Mouse (Mus musculus) embryonic facial prominence, embryonic 10.5 days (tissue): ENCODE results near the gene Rps6kb2. TPM values are rescaled to one million over a fixed set of nuclear protein-coding genes. Genes with fewer than 3 reads are reported as not detected.

Experiments used
- DNase-seq: peaks from one replicate; pipeline ENCODE4 v3.0.0-alpha.2; 2017; ENCODE audit warnings: low spot score
- H3K27ac ChIP-seq: fragments of 300-500 bp; sonication (generic); replicated peaks from 2 replicates; pipeline ENCODE4 v1.5.1; 2016; ENCODE audit warnings: mild to moderate bottlenecking
- H3K27me3 ChIP-seq: fragments of 300-500 bp; sonication (generic); replicated peaks from 2 replicates; pipeline ENCODE4 v1.6.1; 2016; ENCODE audit warnings: low read depth, mild to moderate bottlenecking; ENCODE audit not compliant: poor library complexity, severe bottlenecking
- H3K36me3 ChIP-seq: fragments of 300-500 bp; sonication (generic); replicated peaks from 2 replicates; pipeline ENCODE4 v1.6.1; 2016; ENCODE audit warnings: mild to moderate bottlenecking, moderate library complexity
- H3K4me1 ChIP-seq: fragments of 300-500 bp; sonication (generic); 2 replicates; pipeline ENCODE4 v1.6.1; 2016
- H3K4me3 ChIP-seq: fragments of 300-500 bp; sonication (generic); 2 replicates; pipeline ENCODE4 v1.5.1; 2016; ENCODE audit warnings: mild to moderate bottlenecking, moderate library complexity
- H3K9me3 ChIP-seq: fragments of 300-500 bp; sonication (generic); 2 replicates; pipeline ENCODE4 v1.6.1; 2016; ENCODE audit warnings: mild to moderate bottlenecking
- WGBS: fragments of 180-500 bp; shearing (Covaris S2); methylation state at CpG from one replicate; pipeline ENCODE4 v1.1.7; 2016; 5-methylcytosine and 5-hydroxymethylcytosine counted together
- polyA plus RNA-seq: library from polyadenylated mRNA; unstranded; fragments of >200 nt; fragmentation: Nextera tagmentation; extraction: Ambion mirVana; gene quantifications from 2 replicates; pipeline ENCODE4 v1.2.1, GENCODE M21; 2016

Rps6kb2 gene
- polyA plus RNA-seq, 1 experiment from 2014 or later = 66.1 TPM

DNA sequence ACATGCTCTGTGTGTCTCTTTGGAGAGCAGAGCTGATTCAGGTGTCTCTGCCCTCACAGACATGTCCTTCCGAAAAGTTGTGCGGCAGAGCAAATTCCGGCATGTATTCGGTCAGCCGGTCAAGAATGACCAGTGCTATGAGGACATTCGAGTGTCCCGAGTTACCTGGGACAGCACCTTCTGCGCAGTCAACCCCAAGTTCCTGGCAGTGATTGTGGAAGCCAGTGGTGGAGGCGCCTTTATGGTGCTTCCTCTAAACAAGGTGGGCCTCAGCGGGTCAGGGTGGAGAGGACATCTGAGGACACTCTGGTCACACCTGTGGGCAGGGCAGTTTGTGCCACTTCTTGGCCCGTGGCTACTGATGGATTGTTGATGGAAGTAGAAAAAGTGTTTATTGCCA lies 13.9 kb downstream of the Rps6kb2 start:
- Histone ChIP-seq H3K4me3 (peak overlapping the region; percentile 88), H3K36me3 (peaks cover 44% of the 10 kb centered on the region), H3K9me3 (peaks cover 3% of the 10 kb centered on the region; the same call in 1 of the 2 replicates), H3K27ac (0 out of 2 replicates have a peak overlapping the region, but pooled peaks have one; percentile 88), H3K4me1 (peaks cover 35% of the 10 kb centered on the region), H3K27me3 (no peaks in the 10 kb centered on the region)
- no peak for DNase-seq
- 90% methylated on average over 11 of the region's 11 CpGs for WGBS

DNA sequence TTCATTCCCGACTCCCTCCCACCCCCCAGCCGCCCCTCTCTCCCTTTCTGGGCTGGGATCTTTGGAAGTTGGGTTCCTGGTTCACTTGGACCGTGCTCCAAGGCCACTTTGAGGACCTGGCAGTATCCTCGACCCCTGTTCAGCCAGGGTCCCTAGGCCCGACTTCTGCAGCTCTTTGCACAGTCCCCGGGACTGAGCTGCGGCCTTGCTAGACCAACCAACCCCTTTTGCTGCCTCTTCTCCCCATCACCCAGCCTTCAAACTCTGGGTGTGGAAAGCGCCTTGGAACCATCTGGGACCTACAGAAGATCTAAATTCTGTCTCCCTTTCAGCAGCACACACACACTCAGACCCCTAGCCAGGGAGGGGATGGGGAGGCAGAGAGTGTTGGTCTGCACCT lies 14.3 kb downstream of the Rps6kb2 start:
- 5% methylated on average over 8 of the region's 8 CpGs for WGBS
- H3K4me3 ChIP-seq = peak overlapping the region; percentile 88
- H3K27ac ChIP-seq = peak overlapping the region; percentile 88
- no peaks in the 10 kb centered on the region for H3K27me3 ChIP-seq
- peaks cover 3% of the 10 kb centered on the region; the same call in 1 of the 2 replicates for H3K9me3 ChIP-seq
- peaks cover 32% of the 10 kb centered on the region for H3K4me1 ChIP-seq
- DNase-seq = no peak
- H3K36me3 ChIP-seq = peaks cover 41% of the 10 kb centered on the region

DNA sequence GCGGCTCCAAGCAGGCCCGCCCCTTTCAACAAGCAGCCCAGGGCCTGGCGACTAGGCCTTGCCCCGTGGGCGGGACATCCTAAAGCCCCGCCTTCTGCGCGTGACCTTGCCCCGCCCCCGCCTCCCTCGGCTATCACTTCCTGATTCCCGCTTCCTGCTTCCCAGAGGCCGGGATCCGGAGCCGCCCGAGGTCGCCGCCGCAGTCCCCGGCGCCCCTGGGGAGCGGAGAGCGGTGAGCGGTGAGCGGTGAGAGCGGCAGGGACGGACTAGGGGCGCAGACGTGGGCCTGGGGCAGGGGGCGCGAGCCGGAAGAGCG lies 14.7 kb downstream of the Rps6kb2 start, which contains the start of gene Coro1b:
Coro1b (plus strand) TSS at position 129 of the 316 bp plus-strand sequence.
- DNase-seq = peak; percentile 98
- peak within 1 kb of the TSS; percentile 88 for H3K4me3 ChIP-seq
- H3K36me3 ChIP-seq = peaks cover 37% of the 10 kb centered on the region
- peaks cover 3% of the 10 kb centered on the region; the same call in 1 of the 2 replicates for H3K9me3 ChIP-seq
- H3K27ac ChIP-seq = peak within 1 kb of the TSS; percentile 88
- under 1% methylated on average over 33 of the region's 33 CpGs for WGBS
- H3K4me1 ChIP-seq = peaks cover 29% of the 10 kb centered on the region
- no peaks in the 10 kb centered on the region for H3K27me3 ChIP-seq

DNA sequence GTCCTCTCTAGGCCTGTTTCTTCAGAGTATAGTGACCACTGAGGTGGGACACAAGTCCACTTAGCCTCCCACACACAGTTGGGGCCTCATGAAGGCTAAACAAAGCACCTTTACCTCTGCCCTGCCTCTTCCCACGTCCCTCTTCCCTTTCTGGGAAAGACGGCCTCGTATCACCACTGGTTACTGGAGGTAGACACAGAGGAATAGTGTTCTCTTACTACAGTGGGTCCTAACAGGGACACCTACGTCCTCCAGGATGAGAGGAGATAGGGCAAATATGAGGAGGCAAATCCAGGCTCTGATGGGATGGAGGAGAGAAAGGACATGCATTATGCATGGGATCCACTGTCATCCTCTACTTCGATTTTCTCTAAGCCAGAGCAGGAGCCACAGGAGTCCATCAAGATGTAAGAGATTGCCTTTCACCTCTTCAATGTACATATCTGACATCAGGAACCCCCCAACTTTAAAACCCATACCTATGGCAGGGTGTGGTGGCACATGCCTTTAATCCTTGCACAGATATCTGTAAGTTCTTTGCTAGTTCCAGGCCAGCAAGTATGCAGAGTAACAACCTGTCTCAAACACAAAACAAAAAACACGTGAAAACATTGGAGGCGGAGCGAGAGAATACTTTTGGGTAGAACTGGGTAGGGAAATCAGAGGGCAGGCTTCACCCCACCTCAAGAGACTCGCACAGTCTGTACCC lies 15.2 kb downstream of the Rps6kb2 start:
- Histone ChIP-seq H3K4me3 (peak overlapping the region; percentile 88), H3K4me1 (peaks cover 29% of the 10 kb centered on the region), H3K36me3 (peaks cover 32% of the 10 kb centered on the region), H3K27ac (peak overlapping the region; percentile 88), H3K27me3 (no peaks in the 10 kb centered on the region), H3K9me3 (peaks cover 3% of the 10 kb centered on the region; the same call in 1 of the 2 replicates)
- 34% methylated on average over 9 of the region's 9 CpGs for WGBS
- no peak for DNase-seq

GRCm38 (mm10) chr19:4147022-4147405 lies 16.1 kb downstream of the Rps6kb2 start:
- Histone ChIP-seq H3K27ac (no peak overlapping the region), H3K36me3 (peaks cover 23% of the 10 kb centered on the region), H3K4me3 (no peak overlapping the region), H3K9me3 (peaks cover 3% of the 10 kb centered on the region; the same call in 1 of the 2 replicates), H3K4me1 (peaks cover 29% of the 10 kb centered on the region), H3K27me3 (no peaks in the 10 kb centered on the region)
- no peak for DNase-seq
- WGBS = 46% methylated on average over 3 of the region's 3 CpGs

- Histone ChIP-seq H3K9me3 (peaks cover 3% of the 10 kb centered on the region; the same call in 1 of the 2 replicates), H3K27ac (no peak overlapping the region), H3K27me3 (no peaks in the 10 kb centered on the region), H3K4me3 (no peak overlapping the region), H3K36me3 (peaks cover 18% of the 10 kb centered on the region), H3K4me1 (peaks cover 29% of the 10 kb centered on the region)
- no peak for DNase-seq
- WGBS = 63% methylated on average over 12 of the region's 12 CpGs
Measured at GRCm38 (mm10) chr19:4146366-4147021, 16.7 kb downstream of the Rps6kb2 start.

- Histone ChIP-seq H3K27me3 (no peaks in the 10 kb centered on the region), H3K9me3 (peaks cover 3% of the 10 kb centered on the region; the same call in 1 of the 2 replicates), H3K36me3 (peaks cover 12% of the 10 kb centered on the region), H3K4me3 (no peak overlapping the region), H3K4me1 (peaks cover 24% of the 10 kb centered on the region), H3K27ac (no peak overlapping the region)
- no peak for DNase-seq
- WGBS = 86% methylated on average over 5 of the region's 5 CpGs
Measured at GRCm38 (mm10) chr19:4145936-4146335, 17.2 kb downstream of the Rps6kb2 start.

GRCm38 (mm10) chr19:4144550-4145498 lies 18.3 kb downstream of the Rps6kb2 start:
- WGBS = 78% methylated on average over 16 of the region's 16 CpGs
- peaks cover 3% of the 10 kb centered on the region; the same call in 1 of the 2 replicates for H3K9me3 ChIP-seq
- no peak overlapping the region for H3K27ac ChIP-seq
- DNase-seq = no peak
- peaks cover 23% of the 10 kb centered on the region for H3K4me1 ChIP-seq
- no peaks in the 10 kb centered on the region for H3K27me3 ChIP-seq
- H3K4me3 ChIP-seq = no peak overlapping the region
- peaks cover under 1% of the 10 kb centered on the region for H3K36me3 ChIP-seq

DNA sequence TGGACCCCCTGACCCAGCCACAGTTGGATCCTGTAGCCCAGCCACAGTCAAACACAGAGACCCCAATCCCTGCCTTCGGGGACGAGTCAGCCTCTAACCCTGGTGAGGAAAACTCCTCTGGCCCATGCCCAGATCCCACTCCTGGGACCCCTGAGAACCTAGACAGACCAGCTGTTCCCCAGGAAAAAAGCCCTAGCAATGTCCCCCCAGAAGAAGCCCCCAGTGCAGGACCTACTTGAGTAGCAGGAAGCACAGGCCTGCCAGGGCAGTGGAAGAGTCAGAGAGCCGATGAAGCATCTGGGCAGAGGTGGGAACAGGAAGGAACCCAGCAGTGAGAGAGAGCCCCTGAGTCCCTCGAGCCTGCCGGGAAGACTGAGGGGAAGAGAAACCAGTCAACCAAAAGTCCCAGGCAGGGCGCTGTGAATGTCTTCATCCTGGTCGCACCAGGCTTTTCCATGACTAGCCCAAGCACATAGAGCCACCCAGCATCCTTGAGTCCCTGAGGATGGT lies 19.3 kb downstream of the Rps6kb2 start, which contains the start of gene Cabp4:
Cabp4 (minus strand) TSS at position 275 of the 510 bp plus-strand sequence.
- no peaks in the 10 kb centered on the region for H3K27me3 ChIP-seq
- no peaks in the 10 kb centered on the region for H3K36me3 ChIP-seq
- H3K27ac ChIP-seq = no peak within 1 kb of the TSS
- peaks cover 3% of the 10 kb centered on the region; the same call in 1 of the 2 replicates for H3K9me3 ChIP-seq
- H3K4me1 ChIP-seq = peaks cover 19% of the 10 kb centered on the region
- 82% methylated on average over 7 of the region's 7 CpGs for WGBS
- DNase-seq = no peak
- no peak within 1 kb of the TSS for H3K4me3 ChIP-seq

- Histone ChIP-seq H3K27me3 (no peaks in the 10 kb centered on the region), H3K9me3 (peaks cover 3% of the 10 kb centered on the region; the same call in 1 of the 2 replicates), H3K4me3 (no peak overlapping the region), H3K27ac (no peak overlapping the region), H3K4me1 (peaks cover 9% of the 10 kb centered on the region), H3K36me3 (no peaks in the 10 kb centered on the region)
- WGBS = 90% methylated on average over 18 of the region's 18 CpGs
- DNase-seq = no peak
Measured at GRCm38 (mm10) chr19:4142416-4143173, 20.6 kb downstream of the Rps6kb2 start.

DNA sequence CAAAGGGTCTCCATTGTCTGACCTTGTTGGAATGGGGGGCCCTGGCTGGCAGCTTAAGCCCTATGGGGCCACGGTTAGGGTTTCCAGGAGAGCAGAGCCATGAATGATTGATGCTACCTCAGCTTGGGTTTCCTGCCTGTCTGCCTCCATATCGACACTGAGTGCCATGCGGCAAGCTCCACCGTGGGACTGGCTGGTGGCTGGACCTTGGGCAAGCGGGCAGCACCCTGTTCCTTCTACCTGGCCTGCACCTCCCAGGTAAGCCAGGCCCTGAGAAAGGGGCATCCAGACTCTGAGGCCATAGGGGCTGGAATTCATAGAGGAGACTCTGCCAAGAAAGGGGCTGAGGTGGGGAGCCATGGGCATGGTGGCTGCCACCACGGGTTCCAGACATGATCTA lies 23.0 kb downstream of the Rps6kb2 start:
- H3K4me3 ChIP-seq = no peak overlapping the region
- H3K36me3 ChIP-seq = no peaks in the 10 kb centered on the region
- 0 out of 2 replicates have a peak, but pooled peaks cover 3% of the 10 kb centered on the region for H3K27me3 ChIP-seq
- no peaks in the 10 kb centered on the region for H3K9me3 ChIP-seq
- H3K4me1 ChIP-seq = peaks cover 8% of the 10 kb centered on the region
- no peak for DNase-seq
- 81% methylated on average over 6 of the region's 6 CpGs for WGBS
- no peak overlapping the region for H3K27ac ChIP-seq
